Mouse (Mus musculus) kidney, postnatal 36 days (tissue): ENCODE measurements at regions not wholly inside any gene's neighbourhood (a gene's known extent, or its start where the extent isn't known, plus 50 kb on each side); places are given as distances from the start of the nearest gene placed in this dataset.

Experiments
- DNase-seq, 2 experiments: peaks; one replicate each; pipeline ENCODE4 v3.0.0; 2021 to 2022; ENCODE audit warnings: mixed read lengths in 2 of 2

DNA sequence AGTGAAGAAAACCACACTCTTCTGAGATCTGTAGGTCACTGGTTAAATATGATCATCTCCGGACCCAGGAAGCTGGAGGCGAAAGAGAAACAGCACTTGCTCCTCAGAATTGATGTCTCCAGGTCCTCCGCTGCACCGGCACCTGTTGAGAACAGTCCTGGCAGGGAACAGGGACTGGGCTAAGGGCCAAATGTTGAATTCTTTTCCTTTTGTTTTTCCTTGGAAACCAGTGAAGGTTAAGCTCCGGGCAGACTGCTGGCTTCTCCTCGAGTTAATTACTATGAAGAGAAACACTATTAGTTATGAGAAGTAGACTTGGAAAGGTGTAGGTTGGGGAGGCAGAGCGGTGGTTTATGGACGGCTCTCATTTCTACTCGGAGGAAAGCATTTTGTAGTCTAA is 242.7 kb downstream of the Rngtt start:
- peak; percentile 49 to 70 for DNase-seq

DNA sequence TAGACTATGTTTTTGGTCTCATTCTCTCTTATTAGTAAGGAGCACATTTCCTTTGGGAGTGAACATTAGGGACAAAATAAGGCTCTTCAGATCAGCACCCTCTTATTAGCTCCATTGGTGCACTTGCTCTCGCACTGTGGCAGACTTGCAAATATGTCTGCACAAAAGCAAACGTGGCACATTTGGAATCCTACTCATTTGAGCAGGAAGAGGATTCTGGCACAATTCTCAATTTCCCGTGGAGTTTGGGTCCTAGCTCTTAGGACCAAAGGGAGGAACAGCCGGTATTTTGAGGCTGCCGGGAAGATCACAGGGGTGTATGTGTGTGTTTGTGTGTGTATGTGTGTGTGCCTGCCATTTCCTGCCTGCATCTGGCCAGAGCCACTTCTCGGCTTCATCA is 244.5 kb downstream of the Rngtt start:
- no peak for DNase-seq

DNA sequence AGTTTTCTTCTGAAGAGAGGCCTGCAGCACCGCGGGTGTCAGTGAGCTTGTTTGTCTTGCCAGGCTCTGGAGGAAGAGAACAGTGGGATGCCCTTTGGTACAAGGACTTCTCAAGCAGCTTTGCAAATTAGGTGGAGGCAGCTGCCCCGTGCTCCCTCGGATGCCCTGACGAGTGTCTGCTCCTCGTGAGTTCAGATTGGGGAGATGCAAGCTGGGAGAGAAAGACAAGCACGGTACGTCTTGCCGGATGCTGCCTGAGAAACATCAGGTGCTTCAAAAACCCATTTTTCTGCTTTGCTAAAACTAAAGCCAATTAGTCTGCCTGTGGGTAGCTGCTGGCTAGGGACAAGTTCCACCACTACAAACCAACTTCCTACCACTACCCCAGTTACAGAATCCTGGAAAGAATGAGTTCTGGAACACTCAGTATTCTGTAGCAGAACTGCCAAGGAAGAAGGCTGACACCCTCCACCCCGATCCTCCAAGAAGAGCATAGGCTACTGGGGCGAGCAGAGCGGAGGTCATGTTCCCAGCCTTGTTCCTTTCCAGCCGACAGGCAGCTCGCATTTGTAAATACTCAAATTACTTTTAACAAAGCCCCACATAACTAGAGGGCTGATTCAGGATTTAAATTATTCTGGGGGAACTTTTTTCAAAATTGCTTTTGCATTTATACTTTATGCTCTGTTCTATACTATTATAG is 245.3 kb downstream of the Rngtt start:
- peak; percentile 4 to 12 for DNase-seq

DNA sequence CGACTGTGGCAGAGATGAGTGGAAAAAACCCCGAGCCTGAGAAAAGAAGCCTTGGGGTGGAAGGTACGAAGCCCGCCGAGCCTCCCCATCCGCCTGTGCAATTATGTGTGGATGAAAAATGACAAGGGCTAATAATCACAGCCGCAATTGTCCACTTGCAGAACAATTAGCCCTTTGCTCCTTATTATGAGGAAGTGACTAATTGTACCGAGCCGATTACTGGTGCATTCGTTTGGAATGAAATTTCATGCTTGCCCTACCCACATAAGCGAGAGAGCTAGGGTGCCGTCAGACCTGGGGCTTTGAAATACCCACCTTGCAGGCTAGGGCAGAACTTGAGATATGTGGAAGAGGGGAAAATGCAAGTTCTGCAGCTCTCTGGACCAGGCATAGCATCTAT is 245.9 kb downstream of the Rngtt start:
- DNase-seq: no peak

DNA sequence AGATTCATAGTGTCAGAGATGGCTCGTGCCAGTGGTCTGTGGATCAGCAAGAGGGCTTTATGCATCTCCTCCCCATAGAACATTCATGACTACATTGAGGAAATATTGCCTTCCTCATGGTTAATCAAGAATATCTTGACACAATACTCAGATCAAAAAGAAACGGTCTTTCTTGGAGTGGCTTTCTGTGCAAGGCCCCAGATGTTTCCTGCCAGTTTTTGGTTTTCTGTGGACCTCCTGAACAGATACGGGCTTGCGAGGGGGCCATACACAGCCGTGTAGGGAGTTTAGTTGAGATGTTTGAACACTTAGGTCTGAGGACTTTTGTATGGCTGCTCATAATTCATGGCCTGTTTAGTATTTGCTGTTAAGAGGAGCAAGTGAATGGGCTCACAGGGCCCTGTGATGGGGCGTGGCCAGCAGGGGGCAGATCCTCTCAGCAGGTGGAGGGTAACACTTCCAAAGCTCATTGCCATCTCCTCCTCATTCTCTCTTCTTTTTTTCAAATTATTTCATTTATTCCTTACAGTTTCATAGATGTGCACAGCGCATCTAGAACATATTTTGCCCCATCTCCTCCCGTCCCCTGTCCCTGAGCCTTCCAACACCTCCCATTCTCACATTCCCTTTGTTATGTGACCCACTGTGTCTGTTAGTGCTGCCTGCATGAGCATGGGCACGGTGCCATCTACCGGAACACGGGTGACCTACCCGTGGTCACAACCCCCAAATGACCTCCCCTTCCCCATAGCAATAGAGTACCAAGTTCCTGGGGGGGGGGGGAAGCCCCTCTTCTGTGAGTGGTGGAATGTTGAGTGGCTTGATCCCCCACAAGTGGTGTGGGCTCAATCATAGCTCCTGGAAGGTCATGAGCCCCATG is 246.8 kb downstream of the Rngtt start:
- DNase-seq: peak in 1 of 2 experiments; percentile 67

DNA sequence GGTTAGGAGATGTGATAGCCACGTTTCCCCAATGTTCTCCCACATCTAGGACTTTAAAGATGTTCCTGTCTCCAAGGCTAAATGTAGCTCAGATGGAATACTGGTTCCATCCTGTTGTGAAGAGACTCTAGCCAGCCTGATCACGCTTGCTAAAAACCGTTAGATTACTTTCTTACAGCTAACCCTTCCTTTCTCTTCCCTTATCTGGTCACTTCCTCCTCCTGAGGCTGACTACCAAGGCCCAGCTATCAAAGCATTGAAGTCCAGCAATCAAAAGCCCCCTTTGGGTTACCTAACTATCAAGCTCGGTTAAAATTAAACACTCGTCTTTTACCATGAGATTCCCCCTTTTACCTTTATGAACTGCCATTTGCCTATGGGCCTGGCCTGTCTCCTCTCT is 260.2 kb downstream of the Rngtt start:
- DNase-seq: no peak

DNA sequence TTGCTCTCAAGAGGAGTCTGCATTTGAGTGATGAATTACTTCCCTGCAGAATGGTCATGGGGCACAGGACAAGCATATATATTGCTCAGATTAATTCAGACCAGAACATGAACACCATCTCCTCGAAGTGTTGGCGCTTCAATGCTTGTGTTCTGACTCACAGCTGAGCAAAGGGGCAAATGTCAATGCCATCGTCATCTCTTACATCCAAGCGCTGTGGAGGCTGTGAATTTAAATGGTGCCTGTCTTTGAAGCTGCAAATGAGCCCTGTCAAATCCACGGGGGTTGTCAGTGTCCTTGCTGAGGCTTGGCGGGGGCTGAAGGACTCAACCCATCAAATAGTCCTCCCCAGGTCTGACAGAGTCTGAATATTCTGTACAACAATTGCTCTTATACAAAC is 261.2 kb downstream of the Rngtt start:
- DNase-seq: no peak

DNA sequence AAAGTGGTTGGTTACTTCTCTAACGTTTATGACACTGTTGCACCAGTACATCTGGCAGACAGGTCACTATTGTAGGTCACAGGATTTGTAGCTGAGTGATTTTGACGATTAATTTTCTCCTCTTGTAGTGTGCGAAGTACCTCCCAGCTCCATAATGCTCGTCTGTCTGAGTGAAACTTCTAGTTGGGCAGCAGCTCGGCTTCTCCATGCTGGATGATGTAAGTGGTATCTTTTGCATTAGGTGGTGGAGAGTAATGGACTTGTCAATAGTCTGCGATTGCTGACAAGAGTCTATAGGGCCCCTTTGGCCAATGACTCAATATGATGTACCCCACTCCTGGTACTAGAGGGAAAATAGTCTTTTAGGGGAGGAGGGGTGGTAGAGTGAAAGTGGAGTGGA is 267.5 kb downstream of the Rngtt start:
- DNase-seq: no peak

DNA sequence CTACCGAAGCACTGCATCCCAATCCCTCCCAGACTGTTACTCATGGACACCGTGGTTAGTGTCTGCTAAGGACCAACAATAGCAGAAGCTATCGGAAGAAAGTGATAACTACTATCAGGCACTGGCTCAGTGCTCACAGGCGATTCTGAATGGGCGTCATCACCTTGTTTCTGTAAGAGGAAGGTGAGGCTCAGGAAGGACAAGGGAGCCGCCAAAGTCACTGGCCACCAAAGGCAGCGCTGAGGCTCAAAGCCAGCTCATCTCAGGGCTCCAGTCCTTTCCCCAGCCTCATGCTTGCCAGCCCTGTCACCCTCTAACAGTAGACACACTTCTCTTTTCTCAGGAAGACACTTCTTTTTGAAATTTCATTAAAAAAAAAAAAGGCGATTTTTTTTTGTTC is 270.4 kb downstream of the Rngtt start:
- DNase-seq: no peak

DNA sequence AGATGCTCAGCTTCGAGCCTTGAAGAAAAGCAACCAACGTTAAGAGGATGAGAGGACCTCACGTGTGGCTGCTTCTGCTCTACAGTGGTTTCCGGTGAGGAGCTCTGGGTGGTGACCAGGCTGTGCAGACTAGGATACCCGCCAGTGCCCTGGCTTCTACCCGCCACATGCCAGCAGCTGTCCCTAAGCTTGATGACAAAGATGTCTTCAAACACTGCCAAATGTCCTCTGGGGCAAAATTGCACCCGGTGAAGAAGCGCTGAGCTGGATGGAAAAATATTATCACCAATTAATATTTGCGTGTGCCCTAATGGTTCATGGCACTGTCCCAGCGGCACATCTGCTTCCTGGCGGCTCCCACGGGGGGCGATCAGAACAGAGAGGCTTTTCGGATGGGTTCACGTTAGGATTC is 271.1 kb downstream of the Rngtt start:
- DNase-seq: no peak

DNA sequence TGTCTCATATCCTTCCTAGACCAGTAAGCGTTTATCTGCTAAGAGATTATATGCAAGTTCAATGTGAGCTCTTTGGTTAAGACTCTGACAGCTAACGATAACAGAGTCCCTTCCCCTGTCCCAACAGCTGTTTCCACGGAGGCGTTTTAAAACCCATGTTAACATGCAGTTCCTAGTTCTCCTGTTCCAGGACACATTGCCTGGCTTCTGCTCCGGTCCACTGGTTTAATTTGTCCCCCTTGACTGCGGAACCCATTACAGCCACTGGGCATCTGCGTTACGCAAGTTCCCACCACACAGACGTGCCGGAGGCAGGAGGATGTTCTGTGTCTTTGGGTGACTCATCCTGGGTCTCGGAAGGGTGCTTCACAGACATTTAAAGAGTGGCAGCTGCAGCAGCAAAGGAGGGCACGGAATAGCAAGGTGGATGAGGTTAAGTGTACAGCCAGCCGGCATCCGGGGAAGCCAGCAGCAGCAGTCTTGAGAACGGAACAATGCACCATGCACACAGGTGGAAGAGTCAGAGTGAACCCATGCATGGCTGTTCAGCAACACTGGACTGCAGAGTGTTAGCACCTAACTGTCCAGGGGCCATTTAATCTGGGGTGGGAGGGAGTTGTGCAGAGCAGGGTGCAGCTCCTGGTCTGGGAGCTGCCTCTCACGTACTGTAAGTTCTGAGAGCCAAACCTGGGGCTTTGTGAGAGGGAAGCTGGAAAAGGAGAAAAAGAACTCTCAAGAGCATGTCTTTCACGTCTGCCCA is 271.8 kb downstream of the Rngtt start:
- DNase-seq: peak; percentile 7 to 8

DNA sequence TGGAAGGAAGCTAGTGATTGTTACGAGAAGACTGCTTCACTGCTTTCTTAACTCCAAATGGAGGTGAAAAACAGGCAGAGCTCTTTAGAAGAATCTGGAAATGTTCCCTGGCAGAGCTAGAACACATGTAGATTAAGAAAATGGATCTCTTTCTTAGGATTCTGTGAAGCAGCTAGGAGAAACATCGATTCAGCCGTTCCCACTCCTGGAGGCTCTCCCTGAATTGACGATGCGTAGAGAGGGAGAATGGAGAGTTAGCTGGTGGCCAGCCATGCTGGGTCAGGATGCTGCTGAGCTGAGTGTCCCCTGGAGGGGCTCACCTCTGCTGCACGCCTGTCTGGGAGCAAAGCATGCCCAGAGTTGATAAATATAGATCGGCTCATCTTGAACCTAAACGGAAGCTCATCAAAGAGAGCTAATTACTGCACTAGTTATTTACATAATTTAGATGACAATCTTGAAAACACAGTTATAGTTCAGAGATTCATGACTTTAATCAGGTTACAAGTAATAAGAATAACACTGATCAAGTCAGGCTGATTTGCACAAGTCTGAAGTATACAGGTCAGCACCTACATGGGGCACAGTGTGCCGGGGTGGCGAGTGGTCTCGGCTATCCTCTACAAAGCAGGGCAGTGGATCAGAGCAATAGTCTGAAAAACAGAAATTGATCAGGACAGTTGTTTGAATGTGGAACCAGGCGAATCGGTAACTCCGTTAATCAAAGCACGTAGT is 273.0 kb downstream of the Rngtt start:
- DNase-seq: no peak

DNA sequence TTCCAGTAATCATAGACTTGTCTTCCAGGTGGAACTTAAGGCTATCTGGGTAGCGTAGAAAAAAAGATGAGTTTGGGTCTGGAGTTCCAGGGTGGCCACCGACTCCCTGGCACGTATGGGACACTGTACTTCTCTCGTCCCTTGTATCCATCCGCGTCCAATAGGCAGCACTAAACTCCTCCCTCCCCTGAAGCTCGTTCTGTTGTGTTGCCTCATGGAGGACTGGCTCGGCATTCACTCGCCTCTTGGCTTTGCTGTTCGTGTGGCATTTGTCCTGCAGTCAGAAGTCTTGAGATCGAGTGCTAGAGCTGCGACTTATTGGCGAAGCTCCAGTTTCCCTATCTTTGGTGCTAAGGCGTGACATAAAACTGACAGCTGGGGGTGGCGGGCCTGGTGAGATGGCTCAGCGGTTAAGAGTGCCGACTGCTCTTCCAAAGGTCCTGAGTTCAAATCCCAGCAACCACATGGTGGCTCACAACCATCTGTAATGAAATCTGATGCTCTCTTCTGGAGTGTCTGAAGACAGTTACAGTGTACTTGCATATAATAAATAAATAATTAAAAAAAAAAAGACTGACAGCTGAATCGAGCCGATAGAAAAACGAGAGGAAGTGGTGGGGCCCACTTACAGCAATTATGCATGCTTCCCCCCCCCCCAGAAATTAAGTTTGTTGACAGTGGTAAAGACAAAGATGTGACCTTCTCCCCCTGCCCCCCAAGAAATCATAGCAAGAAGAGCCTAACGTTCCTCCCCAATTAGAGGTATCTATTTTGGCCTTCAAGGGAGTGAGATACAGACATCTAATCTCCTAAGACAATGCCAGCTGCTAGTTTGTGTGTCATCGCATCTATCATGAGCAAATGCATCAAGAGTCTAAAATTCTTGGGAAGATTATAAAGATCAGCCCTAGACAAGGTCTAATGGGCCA is 274.1 kb downstream of the Rngtt start:
- DNase-seq: no peak

DNA sequence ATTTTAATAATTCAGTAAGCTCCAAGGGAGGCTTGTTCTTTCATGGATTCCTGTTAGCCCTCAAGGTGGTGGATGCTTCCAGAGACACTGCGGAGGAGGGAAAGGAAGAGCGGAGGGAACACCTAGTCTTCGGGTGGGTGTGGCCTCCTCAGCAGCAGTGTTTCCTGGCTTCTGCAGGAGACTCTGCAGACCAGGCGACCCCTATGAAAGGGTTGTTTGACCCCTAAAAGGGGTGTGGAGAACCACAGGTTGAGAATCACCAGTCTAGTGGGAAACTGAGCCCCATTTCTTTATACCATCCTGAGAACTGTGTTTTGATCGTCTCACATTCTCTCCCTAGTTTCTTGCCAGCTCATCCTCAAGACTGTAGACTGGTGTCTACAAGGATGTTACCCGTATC is 275.7 kb downstream of the Rngtt start:
- DNase-seq: no peak

DNA sequence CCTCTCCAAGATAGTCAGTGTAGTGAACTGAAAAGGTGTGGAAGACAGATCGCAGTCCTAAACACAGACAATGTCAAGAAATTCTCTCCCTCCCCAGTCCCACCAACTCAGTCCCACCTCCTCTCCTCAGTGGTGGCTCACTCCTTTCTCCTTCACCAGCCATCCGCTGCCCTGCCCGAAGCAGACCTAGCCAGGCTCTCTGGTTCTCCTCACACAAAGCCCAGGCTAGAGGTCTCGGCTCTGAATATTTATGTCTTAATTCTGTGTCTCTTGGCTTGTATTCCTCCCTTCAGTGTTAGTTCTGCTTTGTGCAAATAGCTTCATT is 276.1 kb downstream of the Rngtt start:
- DNase-seq: no peak

DNA sequence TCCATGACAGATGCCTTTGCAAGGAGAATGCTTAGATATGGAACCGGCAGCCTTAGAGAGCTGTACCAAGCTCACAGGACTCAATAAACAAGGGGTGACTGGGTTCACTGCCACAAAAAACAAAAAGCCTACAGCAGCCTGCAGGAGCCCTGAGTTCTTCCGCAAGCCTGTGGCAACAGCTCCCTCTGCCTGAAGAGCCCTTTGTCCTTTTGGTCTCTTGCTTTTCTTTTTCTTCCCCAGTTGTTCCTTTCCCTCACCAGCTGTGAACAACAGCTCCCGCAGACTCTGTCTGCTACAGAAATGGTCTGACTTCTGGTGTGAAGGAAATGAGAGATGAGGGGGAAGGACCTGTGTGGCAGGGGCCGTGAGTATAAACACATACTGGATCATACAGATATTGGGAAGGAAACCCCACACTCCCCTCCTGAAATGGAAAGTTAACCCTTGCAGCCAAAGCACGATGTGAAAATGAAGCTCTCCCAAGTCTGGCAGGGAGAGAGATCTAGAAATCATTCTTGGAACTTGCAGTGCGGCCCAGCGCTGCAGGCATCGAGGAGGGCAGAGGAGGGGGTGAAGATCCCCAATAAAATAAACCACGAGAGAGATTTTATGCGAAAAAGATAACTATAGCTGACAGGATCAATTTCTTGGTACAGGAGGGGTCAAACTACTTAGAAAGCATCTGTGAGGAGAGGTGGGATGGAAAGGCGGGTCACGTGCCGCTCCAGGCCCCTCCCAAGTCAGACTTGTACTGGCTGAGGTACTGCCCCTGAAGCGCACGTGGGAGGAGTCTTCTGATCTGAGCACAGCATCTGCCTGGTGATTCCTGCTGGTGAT is 276.7 kb downstream of the Rngtt start:
- DNase-seq: peak; percentile 50 to 62

DNA sequence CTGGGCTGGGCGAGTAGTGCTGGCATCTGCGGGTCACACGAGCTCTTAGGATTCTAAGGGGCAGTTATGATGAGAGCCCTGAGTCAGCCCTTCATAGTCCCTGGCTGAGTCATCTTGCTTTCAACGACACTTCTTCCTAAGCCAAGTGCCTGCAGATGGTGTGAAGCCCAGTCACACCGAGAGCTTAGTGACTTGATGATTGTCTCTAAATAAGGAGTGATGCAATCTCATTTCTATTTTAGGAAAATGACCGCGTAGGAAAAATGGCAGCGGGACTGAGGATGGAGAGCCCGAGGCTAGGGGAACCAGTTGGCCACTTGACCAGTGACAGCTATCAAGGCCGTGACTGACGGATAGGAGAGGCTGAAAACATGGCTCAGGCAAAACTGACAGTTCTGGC is 277.6 kb downstream of the Rngtt start:
- no peak for DNase-seq

DNA sequence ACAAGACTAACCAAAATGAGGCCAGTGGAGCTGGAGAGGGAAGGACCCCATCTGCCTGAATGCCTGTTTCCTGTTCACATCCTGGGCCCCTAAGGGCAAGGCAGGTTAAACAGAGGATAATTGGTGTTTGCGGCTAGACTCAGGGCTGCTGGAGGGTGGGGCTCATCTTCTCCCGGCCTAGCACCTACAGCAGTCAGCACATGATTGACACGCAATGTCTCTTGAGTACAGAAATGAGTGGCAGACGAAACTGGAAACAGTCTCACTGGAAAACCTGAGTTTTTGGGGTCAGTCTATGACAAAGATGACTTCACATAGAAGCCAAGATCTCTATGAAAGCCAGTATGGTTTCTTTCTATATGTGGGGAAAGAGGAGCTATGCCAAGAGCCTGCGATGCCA is 278.0 kb downstream of the Rngtt start:
- DNase-seq: no peak

DNA sequence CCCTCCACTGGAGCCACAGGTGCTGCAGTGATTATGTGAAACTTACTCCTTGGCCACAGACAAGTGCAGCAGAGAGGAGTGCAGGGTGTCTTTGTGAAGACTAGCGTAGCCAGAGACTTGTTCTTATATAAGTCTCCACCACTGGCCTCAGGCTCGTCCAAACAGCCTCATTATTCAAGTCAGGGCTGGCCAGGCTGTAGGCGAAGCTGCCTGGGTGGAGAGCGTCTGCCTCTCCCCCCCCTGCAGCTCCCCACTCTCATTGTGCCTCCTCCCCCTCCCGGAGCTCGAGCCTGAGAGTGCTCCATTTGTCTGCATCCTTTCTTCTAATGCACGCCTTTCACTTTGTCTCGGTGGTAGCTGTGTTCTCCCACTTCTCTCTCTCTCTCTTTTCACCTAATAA is 279.1 kb downstream of the Rngtt start:
- no peak for DNase-seq

DNA sequence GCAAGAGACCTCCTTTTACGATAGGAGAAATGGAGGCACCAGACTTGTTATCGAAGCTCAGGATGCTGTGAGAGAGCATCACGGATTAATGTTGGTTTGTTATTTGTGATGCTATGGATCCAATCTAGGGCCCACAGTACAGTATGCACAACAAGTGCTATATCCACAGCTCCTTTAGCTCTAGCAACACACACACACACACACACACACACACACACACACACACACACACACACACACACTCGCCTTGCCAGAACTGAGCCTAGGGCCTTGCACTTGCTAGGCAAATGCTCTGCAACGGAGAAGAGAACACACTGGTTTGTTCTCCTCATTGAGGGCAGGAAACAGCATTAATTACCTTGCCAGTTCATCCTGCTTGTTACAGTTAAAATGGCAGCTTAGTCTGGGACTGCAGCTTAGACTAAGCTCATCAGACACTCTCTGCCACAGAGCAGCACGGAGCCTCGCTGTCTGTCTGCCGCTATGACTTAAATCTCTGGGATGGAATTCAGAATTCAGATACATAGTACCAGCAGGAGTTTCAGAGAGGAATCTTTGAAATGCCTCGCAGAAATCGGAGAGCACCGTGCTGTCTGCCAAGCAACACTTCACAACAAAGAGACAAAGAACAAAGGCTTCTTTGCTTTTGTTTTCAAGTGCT is 285.0 kb downstream of the Rngtt start:
- no peak for DNase-seq
